Mouse (Mus musculus) CH12.LX (cell line): ENCODE data around the gene Bicd2. TPM values are rescaled to one million over a fixed set of nuclear protein-coding genes. Genes with fewer than 3 reads are reported as not detected.

Source experiments
- DNase-seq: peaks from one replicate; pipeline ENCODE4 v3.0.0-alpha.2; 2013; ENCODE audit errors: extremely low read depth
- H3K27ac ChIP-seq: 2 replicates; pipeline ENCODE4 v1.5.1; 2012; ENCODE audit warnings: low read depth, mild to moderate bottlenecking, control low read depth, moderate library complexity; ENCODE audit not compliant: insufficient read depth
- H3K27me3 ChIP-seq: replicated peaks from 2 replicates; pipeline ENCODE3; 2012; ENCODE audit warnings: inconsistent platforms
- H3K36me3 ChIP-seq, 2 experiments: replicated peaks in 1 of 2; 2 replicates each; pipeline versions ENCODE3 to v1.6.1; 2012; ENCODE audit warnings: inconsistent platforms in 1 of 2, low read length in 1 of 2, mild to moderate bottlenecking in 1 of 2, mixed read lengths in 1 of 2, moderate library complexity in 1 of 2; ENCODE audit not compliant: control insufficient read depth in 1 of 2, insufficient read depth in 1 of 2
- H3K4me1 ChIP-seq, 2 experiments: 2 replicates each; pipeline ENCODE4 v1.6.1; 2012; ENCODE audit warnings: inconsistent platforms in 1 of 2, moderate library complexity in 1 of 2; ENCODE audit not compliant: insufficient read depth in 2 of 2, control insufficient read depth in 1 of 2
- H3K4me2 ChIP-seq: 2 replicates; pipeline ENCODE4 v1.6.1; 2012; ENCODE audit warnings: low read depth, mild to moderate bottlenecking, control low read depth; ENCODE audit not compliant: poor library complexity, insufficient read depth, severe bottlenecking
- H3K4me3 ChIP-seq, 3 experiments: fragments of 150-350 bp in 1 of 3; sonication (generic) in 1 of 3; replicated peaks in 1 of 3; 2 replicates each; pipeline versions ENCODE3 to v1.5.1; 2011 to 2012; ENCODE audit warnings: low read depth in 2 of 3, low read length in 2 of 3, mild to moderate bottlenecking in 2 of 3, moderate library complexity in 2 of 3, control low read depth in 1 of 3, improper control_type of control experiment in 1 of 3, inconsistent platforms in 1 of 3, mixed read lengths in 1 of 3; ENCODE audit not compliant: poor library complexity in 1 of 3
- H3K79me2 ChIP-seq: replicated peaks from 2 replicates; pipeline ENCODE4 v1.6.1; 2012; ENCODE audit warnings: mild to moderate bottlenecking, moderate library complexity; ENCODE audit not compliant: control insufficient read depth, poor library complexity, insufficient read depth, severe bottlenecking; ENCODE audit errors: extremely low read depth
- H3K9ac ChIP-seq: 2 replicates; pipeline ENCODE4 v1.6.1; 2012; ENCODE audit warnings: low read depth, mild to moderate bottlenecking, control low read depth, moderate library complexity; ENCODE audit not compliant: insufficient read depth
- H3K9me3 ChIP-seq: replicated peaks from 2 replicates; pipeline ENCODE3; 2012; ENCODE audit warnings: low read length, inconsistent platforms, mixed read lengths
- EP300 ChIP-seq: IDR thresholded peaks from 2 replicates; pipeline ENCODE4 v1.6.1; 2011; ENCODE audit warnings: low read length, improper control_type of control experiment
- ETS1 ChIP-seq: conservative IDR thresholded peaks from 2 replicates; pipeline ENCODE4 v1.6.1; 2012; ENCODE audit warnings: low read depth, mild to moderate bottlenecking, inconsistent platforms, low read length, improper control_type of control experiment, moderate library complexity
- GABPA ChIP-seq: IDR thresholded peaks from 2 replicates; pipeline ENCODE4 v1.6.1; 2012; ENCODE audit warnings: low read depth, low read length, improper control_type of control experiment, inconsistent platforms; ENCODE audit not compliant: insufficient replicate concordance
- IRF4 ChIP-seq: IDR thresholded peaks from 2 replicates; pipeline ENCODE4 v1.6.1; 2014; ENCODE audit warnings: low read depth, mild to moderate bottlenecking, inconsistent platforms, low read length, improper control_type of control experiment
- MAFK ChIP-seq: IDR thresholded peaks from 2 replicates; pipeline ENCODE4 v1.6.1; 2011; ENCODE audit warnings: low read length, improper control_type of control experiment; ENCODE audit not compliant: insufficient replicate concordance
- MAZ ChIP-seq: IDR thresholded peaks from 2 replicates; pipeline ENCODE4 v1.6.1; 2012; ENCODE audit warnings: low read depth, mild to moderate bottlenecking, inconsistent platforms, low read length, improper control_type of control experiment, moderate library complexity
- MEF2A ChIP-seq: IDR thresholded peaks from 2 replicates; pipeline ENCODE4 v1.6.1; 2014; ENCODE audit warnings: low read depth, mild to moderate bottlenecking, inconsistent platforms, low read length, improper control_type of control experiment, borderline replicate concordance
- POLR2A ChIP-seq: IDR thresholded peaks from 2 replicates; pipeline ENCODE4 v1.6.1; 2011; ENCODE audit warnings: low read depth, mild to moderate bottlenecking, improper control_type of control experiment, low read length
- POLR2AphosphoS2 ChIP-seq: IDR thresholded peaks from 2 replicates; pipeline ENCODE4 v1.6.1; 2011; ENCODE audit warnings: low read depth, low read length, improper control_type of control experiment
- RCOR1 ChIP-seq: conservative IDR thresholded peaks from 2 replicates; pipeline ENCODE4 v1.6.1; 2012; ENCODE audit warnings: low read depth, mild to moderate bottlenecking, inconsistent platforms, low read length, improper control_type of control experiment
- SMC3 ChIP-seq: IDR thresholded peaks from 2 replicates; pipeline ENCODE4 v1.6.1; 2011; ENCODE audit warnings: low read depth, low read length, improper control_type of control experiment
- TBP ChIP-seq: conservative IDR thresholded peaks from 2 replicates; pipeline ENCODE4 v1.6.1; 2011; ENCODE audit warnings: low read depth, low read length, improper control_type of control experiment
- TCF12 ChIP-seq: IDR thresholded peaks from 2 replicates; pipeline ENCODE4 v1.6.1; 2014; ENCODE audit warnings: low read depth, mild to moderate bottlenecking, inconsistent platforms, low read length, improper control_type of control experiment
- UBTF ChIP-seq: IDR thresholded peaks from 2 replicates; pipeline ENCODE4 v1.6.1; 2012; ENCODE audit warnings: low read depth, mild to moderate bottlenecking, inconsistent platforms, low read length, improper control_type of control experiment, moderate library complexity
- USF1 ChIP-seq: IDR thresholded peaks from 2 replicates; pipeline ENCODE4 v1.6.1; 2014; ENCODE audit warnings: low read depth, mild to moderate bottlenecking, inconsistent platforms, low read length, improper control_type of control experiment
- USF2 ChIP-seq: conservative IDR thresholded peaks from 2 replicates; pipeline ENCODE4 v1.6.1; 2011; ENCODE audit warnings: low read depth, low read length, improper control_type of control experiment
- ZC3H11A ChIP-seq: IDR thresholded peaks from 2 replicates; pipeline ENCODE4 v1.6.1; 2012; ENCODE audit warnings: low read depth, mild to moderate bottlenecking, inconsistent platforms, low read length, improper control_type of control experiment
- ZNF384 ChIP-seq: IDR thresholded peaks from 2 replicates; pipeline ENCODE4 v1.6.1; 2012; ENCODE audit warnings: low read depth, low read length, improper control_type of control experiment, inconsistent platforms
- dilution Hi-C: fragments of 300-500 bp; cut with MboI; formaldehyde crosslinking; loops from 2 replicates; pipeline ENCODE4 v1.14.3; 2020; ENCODE audit warnings: low sequenced_read_pairs; ENCODE audit not compliant: extremely low pct_unique_long_range_greater_than_20kb, extremely low pct_ligation_motif_present
- in situ Hi-C: fragments of 300-500 bp; cut with MboI; formaldehyde crosslinking; loops from 3 replicates; pipeline ENCODE4 v1.14.3; 2019; ENCODE audit warnings: low sequenced_read_pairs, low pct_ligation_motif_present, low pct_unique_long_range_greater_than_20kb, mixed read lengths
- polyA plus RNA-seq: library from polyadenylated mRNA; unstranded; fragments of >175 nt; gene quantifications from 2 replicates; pipeline ENCODE4 v1.2.1, GENCODE M21; 2012; ENCODE audit warnings: low read depth; ENCODE audit not compliant: insufficient read length
- total RNA-seq, 2 experiments: library from RNA; depleted of rRNA; stranded (reverse); fragments of 300-350 nt in 1 of 2; fragments of >200 nt in 1 of 2; gene quantifications; 2 replicates each; pipeline ENCODE4 v1.2.3; 2012 to 2014

The Bicd2 gene
- total and polyA plus RNA-seq, 3 experiments = 16.9 to 26.5 (median 21.0) TPM

DNA sequence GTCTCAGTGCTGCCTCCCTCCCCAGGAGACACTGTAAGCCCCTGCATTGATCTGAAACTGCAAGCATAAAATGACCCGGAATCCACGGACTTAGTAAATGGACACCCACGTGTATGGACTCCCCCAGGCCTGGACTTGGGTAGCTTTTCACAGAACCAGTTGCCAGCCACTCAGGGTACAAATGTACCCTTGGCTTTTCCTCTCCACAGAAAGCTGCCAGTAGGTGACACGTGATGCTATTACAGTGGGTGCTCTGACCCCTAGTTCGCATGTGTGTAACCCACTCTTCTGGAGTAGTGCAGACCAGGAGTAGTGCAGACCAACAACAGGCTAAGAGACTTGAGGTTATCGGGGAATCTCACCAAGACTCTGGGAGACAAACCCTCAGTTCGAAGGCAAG, 23.5 kb upstream of the Bicd2 start:
- in situ Hi-C loops = no loop called here
- Histone ChIP-seq H3K4me1 (peaks cover 2 to 19% of the 10 kb centered on the region in 2 experiments; a peak in 2 of 4 replicates), H3K36me3 (no peaks in the 10 kb centered on the region), H3K9ac (no peak overlapping the region)
- TF ChIP-seq SMC3 = no peak
- no peak for TF ChIP-seq USF2
- TF ChIP-seq POLR2AphosphoS2 = no peak
- no peak for TF ChIP-seq GABPA
- no peak for TF ChIP-seq POLR2A
- TF ChIP-seq USF1 = no peak
- TF ChIP-seq RCOR1 = no peak
- no peak for TF ChIP-seq ZC3H11A
- TF ChIP-seq TCF12 = no peak
- TF ChIP-seq MAFK = no peak
- TF ChIP-seq UBTF = no peak
- TF ChIP-seq MAZ = no peak
- no peak for TF ChIP-seq TBP
- no peak for TF ChIP-seq IRF4
- TF ChIP-seq ZNF384 = no peak
- TF ChIP-seq, all 38 proteins: peak for 0
- Histone ChIP-seq H3K79me2 (no peaks in the 10 kb centered on the region), H3K4me2 (no peak overlapping the region), H3K9me3 (no peaks in the 10 kb centered on the region), H3K4me3 (no peak overlapping the region), H3K27ac (no peak overlapping the region), H3K27me3 (no peaks in the 10 kb centered on the region)
- dilution Hi-C loops = no loop called here
- no peak for DNase-seq

DNA sequence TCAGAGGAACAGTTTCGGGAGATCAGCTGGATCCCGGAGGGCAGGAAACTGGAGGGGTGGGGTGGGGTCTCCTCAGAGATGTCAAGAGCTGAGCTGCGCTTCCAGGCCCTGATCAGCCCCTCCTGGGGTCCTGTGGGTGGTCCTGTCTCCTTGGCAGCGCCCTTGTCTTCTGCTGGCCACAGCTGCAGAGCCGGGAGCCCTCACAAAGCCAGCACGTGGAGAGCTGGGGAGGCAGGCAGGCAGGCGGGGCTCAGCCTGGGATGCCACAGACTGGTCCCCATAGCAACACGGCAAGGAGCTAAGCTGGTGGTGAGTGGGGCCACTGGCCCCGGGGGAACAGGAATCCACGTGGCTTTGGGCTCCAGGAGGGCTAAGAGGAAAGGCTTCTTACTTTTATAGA, 21.3 kb upstream of the Bicd2 start, which contains the start of gene Fgd3:
Fgd3 (minus strand) TSS at position 272 of the 400 bp plus-strand sequence.
- H3K27me3 ChIP-seq = no peaks in the 10 kb centered on the region
- DNase-seq = no peak
- no peaks in the 10 kb centered on the region for H3K36me3 ChIP-seq
- no peak within 1 kb of the TSS for H3K9ac ChIP-seq
- no peak within 1 kb of the TSS for H3K4me2 ChIP-seq
- dilution Hi-C loops = no loop called here
- no peaks in the 10 kb centered on the region for H3K9me3 ChIP-seq
- H3K27ac ChIP-seq = no peak within 1 kb of the TSS
- H3K4me3 ChIP-seq = no peak within 1 kb of the TSS
- TF ChIP-seq USF2 = no peak
- no peak for TF ChIP-seq EP300
- TF ChIP-seq MEF2A = no peak
- TF ChIP-seq ETS1 = no peak
- in situ Hi-C loops = loop anchor here (5.0 kb wide), 1 partner anchor 57 kb away; no protein-coding TSS in a partner anchor
- no peaks in the 10 kb centered on the region for H3K79me2 ChIP-seq
- H3K4me1 ChIP-seq = peaks cover 2 to 25% of the 10 kb centered on the region in 2 experiments; a peak in 2 of 4 replicates
